Comparison of ENCODE assay signal across 8 mouse cellular contexts in genomic region chr2:26503661-26504575, GRCm38 (mm10). TPM values are rescaled to one million over a fixed set of nuclear protein-coding genes. Genes with fewer than 3 reads are reported as not detected.
DNase-seq lines count a peak whose midpoint lies in the region; ATAC-seq and TF ChIP-seq lines count a peak whose summit lies in the region.

No protein-coding gene starts in this region.

- H3K9me3 ChIP-seq in E14TG2a.4 (ENCODE audit: low read length): no peaks in the 10 kb centered on the region
- H3K9me3 ChIP-seq in hindbrain, embryonic 15.5 days: no peaks in the 10 kb centered on the region
- no peaks in the 10 kb centered on the region for H3K9me3 ChIP-seq in limb, embryonic 14.5 days (ENCODE audit: control insufficient read depth, low read length)
- no peaks in the 10 kb centered on the region for H3K9me3 ChIP-seq in midbrain, embryonic 13.5 days

- TF ChIP-seq POLR2A in limb, embryonic 14.5 days (IDR thresholded peaks at IDR 0.05; ENCODE audit: borderline replicate concordance, extremely low read depth, insufficient read depth, insufficient read length): peak; percentile 71; the same call in 1 of the 2 replicates

- peak overlapping the region; percentile 91 for H3K27ac ChIP-seq in gastrocnemius, adult 2 months
- H3K27ac ChIP-seq in hindbrain, embryonic 15.5 days (replicated peaks): peak overlapping the region; percentile 88
- H3K27ac ChIP-seq in limb, embryonic 14.5 days (replicated peaks; ENCODE audit: low read depth, low read length): peak overlapping the region; percentile 34; the same call in 1 of the 2 replicates
- H3K27ac ChIP-seq in midbrain, embryonic 13.5 days: peak overlapping the region; percentile 89

- intact Hi-C loops in gastrocnemius, adult 2 months (cut with DNase I): loop anchor here (5.0 kb wide), 1 partner anchor 52 kb away; no protein-coding TSS in a partner anchor

- peak overlapping the region; percentile 82 for H3K4me2 ChIP-seq in hindbrain, embryonic 15.5 days
- H3K4me2 ChIP-seq in limb, embryonic 14.5 days (replicated peaks; ENCODE audit: low read depth, low read length, severe bottlenecking): peak overlapping the region; percentile 78
- H3K4me2 ChIP-seq in midbrain, embryonic 13.5 days (replicated peaks): peak overlapping the region; percentile 76

- WGBS in hindbrain, embryonic 15.5 days: 1% methylated on average over 57 of the region's 59 CpGs
- 2% methylated on average over 41 of the region's 59 CpGs for WGBS in limb, embryonic 14.5 days
- 2% methylated on average over 41 of the region's 59 CpGs for WGBS in midbrain, embryonic 13.5 days

- peaks cover 16% of the 10 kb centered on the region for H3K36me3 ChIP-seq in E14TG2a.4 (ENCODE audit: insufficient read depth, low read length)
- no peaks in the 10 kb centered on the region for H3K36me3 ChIP-seq in hindbrain, embryonic 15.5 days
- 0 out of 2 replicates have a peak, but pooled peaks cover 2% of the 10 kb centered on the region for H3K36me3 ChIP-seq in limb, embryonic 14.5 days (ENCODE audit: control insufficient read depth, insufficient read depth, low read length)
- H3K36me3 ChIP-seq in midbrain, embryonic 13.5 days: no peaks in the 10 kb centered on the region

- DNase-seq in adrenal gland, postnatal 4 days (ENCODE audit: low spot score in 2 of 2): peak; percentile 65 to 76
- DNase-seq in gastrocnemius, adult 2 months: peak; percentile 84
- DNase-seq in limb, embryonic 14.5 days (ENCODE audit: low spot score): peak; percentile 87
- peak; percentile 66 to 79 for DNase-seq in spleen, postnatal 10 days (ENCODE audit: low spot score in 2 of 2)
- DNase-seq in frontal cortex, adult 2 months (ENCODE audit: extremely low spot score in 1 of 2, low spot score in 1 of 2): no peak

- peak overlapping the region; percentile 60 for H3K9ac ChIP-seq in hindbrain, embryonic 15.5 days
- peak overlapping the region; percentile 72 for H3K9ac ChIP-seq in limb, embryonic 14.5 days (ENCODE audit: low read depth, low read length, severe bottlenecking)
- peak overlapping the region; percentile 87 for H3K9ac ChIP-seq in midbrain, embryonic 13.5 days (replicated peaks)

- TF ChIP-seq CTCF in E14TG2a.4 (conservative IDR thresholded peaks at IDR 0.05; ENCODE audit: low read length): no peak
- TF ChIP-seq CTCF in gastrocnemius, adult 2 months (IDR thresholded peaks at IDR 0.05): no peak

- peaks cover 11% of the 10 kb centered on the region for H3K27me3 ChIP-seq in E14TG2a.4 (ENCODE audit: insufficient read depth, low read length)
- peaks cover 21% of the 10 kb centered on the region for H3K27me3 ChIP-seq in hindbrain, embryonic 15.5 days
- H3K27me3 ChIP-seq in limb, embryonic 14.5 days (ENCODE audit: control insufficient read depth, insufficient read depth, low read length): no peaks in the 10 kb centered on the region
- H3K27me3 ChIP-seq in midbrain, embryonic 13.5 days: peaks cover 29% of the 10 kb centered on the region

- peaks cover 84% of the 10 kb centered on the region for H3K4me1 ChIP-seq in E14TG2a.4 (replicated peaks; ENCODE audit: low read depth, low read length)
- H3K4me1 ChIP-seq in hindbrain, embryonic 15.5 days (replicated peaks): peaks cover 74% of the 10 kb centered on the region
- peaks cover 64% of the 10 kb centered on the region for H3K4me1 ChIP-seq in limb, embryonic 14.5 days (ENCODE audit: control insufficient read depth, insufficient read depth, low read length)
- peaks cover 86% of the 10 kb centered on the region for H3K4me1 ChIP-seq in midbrain, embryonic 13.5 days (replicated peaks)

- peak; percentile 57 for ATAC-seq in hindbrain, embryonic 15.5 days (ENCODE audit: low FRiP score, low read depth)
- ATAC-seq in limb, embryonic 14.5 days (ENCODE audit: low FRiP score, low read depth): peak; percentile 86
- ATAC-seq in midbrain, embryonic 13.5 days: peak; percentile 37

- peak overlapping the region; percentile 97 for H3K4me3 ChIP-seq in E14TG2a.4 (replicated peaks; ENCODE audit: low read length)
- H3K4me3 ChIP-seq in gastrocnemius, adult 2 months: peak overlapping the region; percentile 78
- peak overlapping the region; percentile 59 for H3K4me3 ChIP-seq in hindbrain, embryonic 15.5 days
- peak overlapping the region; percentile 64 for H3K4me3 ChIP-seq in limb, embryonic 14.5 days (replicated peaks; ENCODE audit: low read length)
- peak overlapping the region; percentile 67 for H3K4me3 ChIP-seq in midbrain, embryonic 13.5 days (replicated peaks)

RNA-seq across cellular contexts. Expression of gene Notch1, which starts 12.5 kb away (rescaled TPM):
- total RNA-seq in adrenal gland, postnatal 4 days (2021): 10 to 100 TPM; 35.1 to 48.7 TPM
- 10 to 100 TPM in 1 of 2 experiments, 1 to 10 TPM in 1; 6.9 to 11.9 TPM for total RNA-seq in gastrocnemius, adult 2 months (2021)
- 16.3 and 18.2 TPM in 2 replicates for polyA plus RNA-seq in hindbrain, embryonic 15.5 days (2015; fragmentation: Nextera tagmentation; extraction: Ambion mirVana)
- 28.1 and 40.2 TPM in 2 replicates for polyA plus RNA-seq in limb, embryonic 14.5 days (2012; rRNA removed)
- polyA plus RNA-seq in limb, embryonic 14.5 days (2014; fragmentation: Nextera tagmentation; extraction: Ambion mirVana): 44.5 and 47.0 TPM in 2 replicates
- 21.4 and 27.9 TPM in 2 replicates for polyA plus RNA-seq in midbrain, embryonic 13.5 days (2015; fragmentation: Nextera tagmentation; extraction: Ambion mirVana)
- polyA plus RNA-seq in frontal cortex, adult 2 months (2012; rRNA removed): 13.0 and 13.2 TPM in 2 replicates

RNA-seq across cellular contexts. Expression of gene Sec16a, which starts 58.9 kb away (rescaled TPM):
- 10 to 100 TPM; 53.7 to 58.6 TPM for total RNA-seq in adrenal gland, postnatal 4 days (2021)
- 10 to 100 TPM; 27.2 to 30.4 TPM for total RNA-seq in gastrocnemius, adult 2 months (2021)
- 17.5 and 21.6 TPM in 2 replicates for polyA plus RNA-seq in hindbrain, embryonic 15.5 days (2015; fragmentation: Nextera tagmentation; extraction: Ambion mirVana)
- 62.5 and 73.3 TPM in 2 replicates for polyA plus RNA-seq in limb, embryonic 14.5 days (2012; rRNA removed)
- polyA plus RNA-seq in limb, embryonic 14.5 days (2014; fragmentation: Nextera tagmentation; extraction: Ambion mirVana): 47.1 and 47.6 TPM in 2 replicates
- 21.3 and 22.8 TPM in 2 replicates for polyA plus RNA-seq in midbrain, embryonic 13.5 days (2015; fragmentation: Nextera tagmentation; extraction: Ambion mirVana)
- polyA plus RNA-seq in frontal cortex, adult 2 months (2012; rRNA removed): 30.8 and 36.1 TPM in 2 replicates

Comparison
In these comparisons a context has a peak if more than half of its experiments do, and no peak if none do; other contexts are left out.
1. DNase-seq: peak in adrenal gland, postnatal 4 days (2 of 2), gastrocnemius, adult 2 months (single experiment), limb, embryonic 14.5 days (single experiment) and spleen, postnatal 10 days (2 of 2); none in frontal cortex, adult 2 months (0 of 2).
2. H3K27ac ChIP-seq: peak in every context shown above with its lines; median percentile 91 in gastrocnemius, adult 2 months; 89 in midbrain, embryonic 13.5 days; 88 in hindbrain, embryonic 15.5 days; 34 in limb, embryonic 14.5 days.
3. Peak in every context shown above with its lines, with median percentiles within 50 percentile points of each other: H3K4me3 ChIP-seq, ATAC-seq, H3K4me2 ChIP-seq and H3K9ac ChIP-seq.